Mouse (Mus musculus) adrenal gland, postnatal 4 days (tissue): ENCODE data around the gene Hoxa7. TPM values are rescaled to one million over a fixed set of nuclear protein-coding genes. Genes with fewer than 3 reads are reported as not detected.

ENCODE experiments used
- DNase-seq, 2 experiments: peaks; one replicate each; pipeline ENCODE4 v3.0.0; 2021 to 2022; ENCODE audit warnings: low spot score in 2 of 2, mixed read lengths in 2 of 2
- total RNA-seq, 2 experiments: library from RNA; stranded (reverse); gene quantifications; 2 replicates each; pipeline ENCODE4 v1.2.3; 2021

Hoxa7 gene
- total RNA-seq, 2 experiments from 2014 or later = 25.1 to 28.1 TPM

DNA sequence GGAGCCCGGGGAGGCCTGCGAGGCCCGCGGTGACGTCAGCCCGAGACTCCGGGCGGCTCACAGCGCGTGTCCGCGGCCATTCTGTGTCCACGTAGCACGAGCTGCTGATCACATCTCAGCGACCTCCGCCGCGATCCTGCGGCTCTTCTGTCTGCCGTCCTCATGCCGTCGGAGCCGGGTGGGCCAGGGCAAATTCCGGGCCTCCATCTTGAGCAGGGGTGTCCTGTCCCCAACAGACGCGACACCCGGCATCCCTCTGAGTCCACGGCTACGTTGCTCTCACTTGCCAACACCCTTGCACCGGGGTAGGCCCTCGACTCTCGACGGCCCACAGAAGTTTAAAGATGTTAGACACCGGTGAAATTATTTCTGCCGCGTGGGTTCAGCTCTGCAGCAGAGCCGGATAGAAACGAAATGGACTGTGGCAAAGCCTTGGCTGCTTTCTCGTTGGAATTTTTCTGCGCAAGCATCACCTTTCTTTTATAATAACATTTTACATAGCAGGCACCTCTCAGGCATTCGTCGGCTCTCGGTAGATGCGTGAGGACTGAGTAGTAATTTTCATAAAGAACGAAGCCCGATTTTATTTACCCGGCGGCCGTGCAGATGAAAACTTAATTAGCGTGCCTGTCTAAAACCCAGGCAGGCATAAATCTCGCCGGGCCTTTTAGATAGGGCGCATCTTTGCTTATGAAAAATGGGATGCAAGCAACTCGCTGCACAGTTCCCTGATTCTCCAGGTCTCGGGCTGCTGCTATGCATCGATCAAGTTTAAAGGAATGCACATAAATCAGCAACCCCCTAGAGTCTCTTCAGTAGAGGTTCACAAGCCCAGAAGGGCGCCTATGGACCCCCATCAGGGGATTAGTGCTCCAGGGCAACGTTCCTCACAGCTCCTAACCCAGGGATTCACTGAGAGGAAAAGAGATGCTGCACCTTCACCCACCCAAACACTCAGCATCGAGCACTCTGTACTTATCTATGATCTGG, 32.2 kb upstream of the Hoxa7 start:
- no peak for DNase-seq

DNA sequence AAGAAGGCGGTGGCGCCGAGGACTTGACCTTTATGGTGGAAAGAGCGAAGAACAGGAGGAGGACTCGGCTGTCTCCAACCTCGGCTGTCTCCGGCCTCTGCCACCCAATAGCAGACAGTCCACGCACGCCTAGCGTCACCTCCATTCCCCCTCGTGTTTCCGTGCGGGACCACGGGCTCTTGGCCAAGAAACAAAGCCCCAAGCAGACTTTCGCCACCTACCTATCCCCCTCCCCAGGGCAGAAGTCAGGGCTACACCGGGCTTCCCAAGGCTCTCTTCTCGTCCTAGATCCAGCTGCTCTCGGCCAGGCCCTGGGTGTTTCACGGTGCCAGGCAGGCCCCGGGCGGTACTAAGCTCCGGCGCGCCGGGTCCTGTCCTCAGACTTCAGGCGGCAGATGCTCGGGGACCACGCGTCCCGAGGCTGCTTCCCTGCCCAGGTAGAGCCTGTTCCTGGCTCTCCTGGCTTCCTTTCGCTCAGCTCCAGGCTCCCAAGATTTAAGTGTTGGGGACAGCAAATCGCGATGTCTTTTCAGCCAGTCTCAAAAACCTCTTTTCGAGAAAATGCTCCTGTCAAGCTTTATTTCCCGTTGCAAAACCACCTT, 31.2 kb upstream of the Hoxa7 start:
- no peak for DNase-seq

DNA sequence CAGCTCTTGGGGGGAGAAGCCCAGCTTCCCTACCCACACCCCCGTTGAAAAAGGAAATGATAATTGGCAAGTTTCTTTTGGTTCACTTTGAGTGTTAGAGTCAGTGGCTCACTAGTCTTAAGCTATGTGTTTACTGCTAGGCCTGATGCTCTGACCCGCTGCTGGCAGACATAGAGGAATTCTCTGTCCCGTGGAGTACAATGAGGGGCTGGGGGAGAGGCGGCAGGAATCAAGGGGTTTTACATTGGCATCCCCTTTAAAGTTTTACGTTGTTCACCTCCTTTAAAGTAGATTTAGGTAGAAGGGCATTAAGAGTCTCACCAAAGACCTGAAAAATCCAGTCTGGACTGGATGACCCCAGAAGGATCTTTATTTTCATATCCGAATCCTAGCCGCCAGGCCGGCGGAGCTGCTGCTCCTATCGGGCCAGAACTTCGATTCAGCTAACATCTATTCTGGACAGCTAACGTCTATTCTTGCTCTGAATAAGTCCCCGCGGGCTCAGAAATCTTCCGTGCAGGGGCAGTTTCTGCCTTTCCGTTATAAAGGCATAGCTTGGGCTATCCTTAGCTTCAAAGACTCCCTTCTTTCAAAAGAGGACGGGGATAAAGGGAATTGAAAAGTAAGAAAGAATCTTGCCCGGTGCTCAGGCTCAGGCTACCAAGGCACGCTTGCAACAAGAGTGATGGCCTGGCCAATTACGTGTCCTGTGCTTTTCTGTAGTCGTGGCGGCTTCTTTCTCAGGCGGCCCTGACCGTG, 30.5 kb upstream of the Hoxa7 start:
- DNase-seq = no peak

DNA sequence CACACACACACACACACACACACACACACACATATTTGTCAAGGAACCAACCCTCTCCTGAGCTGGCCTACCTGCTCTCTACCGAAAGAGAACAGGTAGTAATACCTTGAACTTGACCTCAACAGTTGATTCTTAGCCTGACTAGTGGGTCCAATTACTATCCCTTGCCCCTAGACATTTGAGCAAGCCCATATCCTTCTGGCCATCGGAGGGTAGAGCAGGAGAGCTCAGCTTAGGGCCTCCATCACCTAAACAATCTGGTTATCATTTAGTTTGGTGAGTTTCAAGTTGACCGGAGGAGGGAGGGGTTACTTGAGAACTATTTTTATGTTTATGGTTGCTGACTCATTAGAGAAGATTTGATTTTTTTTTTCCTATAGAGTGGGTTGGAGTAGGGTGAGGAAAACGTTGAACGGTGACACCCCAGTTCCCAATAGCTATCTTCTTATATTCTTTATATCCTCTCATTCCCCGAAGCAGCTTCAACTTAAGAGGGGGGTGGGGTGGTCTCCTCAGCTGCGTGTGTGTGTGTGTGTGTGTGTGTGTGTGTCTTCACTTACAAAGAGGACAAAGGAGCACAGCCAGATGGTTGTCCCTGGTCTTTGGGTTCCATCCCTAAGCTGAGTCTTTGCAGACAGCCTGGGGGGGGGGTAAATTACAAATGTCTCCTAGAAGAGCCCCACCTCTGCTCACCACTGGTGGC, 29.7 kb upstream of the Hoxa7 start:
- DNase-seq = no peak

DNA sequence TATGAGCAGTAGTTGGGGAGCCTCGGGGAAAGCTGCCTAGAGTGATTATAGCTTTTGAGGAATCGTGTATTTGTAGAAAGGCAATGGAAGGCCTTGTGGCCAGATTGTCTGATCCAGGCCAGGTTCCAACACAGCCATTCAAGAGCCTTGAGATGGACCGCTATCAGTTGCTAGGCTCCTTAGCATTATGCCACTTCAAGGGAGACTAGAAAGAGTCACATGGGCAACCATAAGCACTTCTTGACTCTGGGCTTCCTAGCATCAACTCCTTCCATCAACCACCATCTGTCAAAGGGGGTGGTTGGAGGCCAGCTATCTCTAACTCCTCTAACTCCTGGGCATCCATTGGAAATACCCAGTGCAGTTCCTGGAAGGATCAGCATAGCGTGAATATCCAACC, 28.2 kb upstream of the Hoxa7 start:
- no peak for DNase-seq

DNA sequence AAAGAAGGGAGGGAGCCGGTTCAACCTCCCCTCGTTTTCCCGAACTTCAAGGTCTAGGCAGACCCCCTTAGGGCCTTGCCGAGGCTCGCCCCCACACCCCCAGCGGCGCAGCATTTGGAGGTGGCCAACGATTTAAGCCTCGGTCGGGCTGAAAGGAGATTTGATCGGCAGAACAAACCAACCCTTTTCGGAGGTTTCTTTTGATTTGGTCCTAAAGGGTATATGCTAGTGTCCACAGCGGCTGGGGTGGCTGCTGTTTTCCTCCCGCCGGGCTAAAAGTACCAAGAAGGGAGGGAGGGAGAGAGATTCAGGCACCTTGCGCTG, 27.7 kb upstream of the Hoxa7 start:
- no peak for DNase-seq

DNA sequence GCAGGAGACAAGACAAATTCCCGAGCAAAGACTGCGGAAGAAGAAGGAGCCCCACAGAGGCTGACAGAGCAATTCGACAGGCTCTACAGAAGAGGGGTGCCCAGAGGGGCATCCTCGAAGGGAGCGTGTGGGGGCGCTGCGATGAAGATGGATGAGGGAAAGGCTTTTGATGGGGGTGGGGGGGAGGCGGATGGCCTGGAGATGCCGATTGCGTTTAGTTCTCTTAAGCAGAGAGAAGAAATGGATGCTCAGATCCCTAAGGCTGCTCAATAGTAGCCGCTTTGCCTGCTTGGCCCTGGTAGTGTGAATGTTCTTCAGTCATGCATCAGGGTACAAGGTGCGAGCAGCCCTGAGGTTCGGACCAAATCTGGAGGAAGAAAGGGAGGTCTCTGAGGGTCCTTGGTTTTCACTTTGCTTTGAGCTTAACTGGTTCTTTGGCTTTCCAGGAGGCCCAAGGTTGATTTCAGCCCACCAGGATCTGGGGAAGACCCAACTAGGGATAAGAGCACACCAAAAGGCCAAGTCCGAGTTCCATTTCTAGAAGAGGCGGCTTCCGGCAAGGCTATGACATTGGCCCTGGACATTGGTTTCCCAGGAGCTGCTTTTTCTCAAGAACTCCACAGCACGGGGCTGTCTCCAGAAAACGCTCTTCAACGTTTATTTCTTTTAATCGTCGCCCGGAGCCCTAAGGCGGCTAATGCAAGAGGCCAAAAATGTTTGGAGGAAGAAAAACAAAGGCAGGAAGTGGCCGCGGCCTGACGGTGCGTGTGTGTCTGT, 27.2 kb upstream of the Hoxa7 start:
- no peak for DNase-seq

DNA sequence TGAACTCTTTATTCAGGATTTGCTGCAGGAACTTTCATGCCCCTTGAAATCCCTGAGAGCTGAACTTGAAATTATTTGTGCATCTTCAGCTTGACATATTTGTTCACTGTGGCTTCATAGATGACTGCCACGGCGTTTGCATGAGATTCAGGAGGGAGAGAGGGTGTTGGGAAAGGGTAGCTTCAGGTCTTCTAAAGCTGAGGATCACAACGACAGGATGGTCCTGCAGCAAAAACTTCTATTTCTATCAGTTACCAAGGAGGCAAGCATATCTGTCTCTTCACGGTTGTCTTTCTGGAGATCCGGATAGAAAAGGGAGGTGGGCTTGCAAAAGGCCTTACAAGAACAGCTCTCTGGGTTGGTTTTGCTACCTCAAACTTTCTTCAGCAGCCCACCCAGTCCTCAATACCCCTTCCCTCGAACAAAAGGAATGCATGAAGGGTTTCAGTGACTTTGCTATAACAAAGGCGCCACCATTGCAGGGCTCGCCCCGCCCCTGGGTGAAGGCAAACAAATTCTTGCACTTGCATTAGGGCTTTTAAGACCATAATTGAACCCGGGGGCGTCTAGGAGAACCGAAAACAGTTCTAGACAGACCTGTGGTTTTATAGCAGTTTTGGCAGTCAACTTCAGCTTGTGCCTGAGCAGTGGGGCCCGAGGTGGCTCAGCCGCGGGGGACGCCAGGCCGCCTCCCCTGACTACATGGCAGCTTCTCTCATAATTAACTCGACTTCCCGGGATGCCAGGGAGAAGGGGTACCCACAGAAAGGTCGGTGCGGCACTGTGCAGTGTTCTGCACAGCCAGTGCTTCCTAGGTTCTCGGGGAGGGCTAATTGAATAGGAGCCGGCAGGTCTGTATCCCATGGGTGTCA, 26.3 kb upstream of the Hoxa7 start:
- no peak for DNase-seq

DNA sequence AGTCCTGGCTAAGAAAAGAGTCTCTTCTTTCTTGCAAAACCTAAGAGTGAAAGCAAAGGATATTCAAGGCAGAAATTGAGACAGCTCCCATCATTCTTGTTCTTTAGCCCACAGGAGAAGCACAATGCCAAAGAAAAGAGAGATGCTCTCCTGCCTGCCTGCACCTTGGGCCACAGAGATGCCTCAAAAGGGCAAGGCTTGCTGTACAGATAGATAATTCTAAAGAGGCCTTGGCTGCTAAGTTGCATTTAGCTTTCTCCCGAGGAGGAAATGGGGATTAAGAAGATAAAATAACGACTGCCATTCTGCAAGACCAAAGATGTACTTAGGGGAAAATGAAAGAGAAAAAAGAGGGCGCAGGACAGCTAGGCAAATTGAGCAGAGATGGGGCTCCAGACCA, 25.3 kb upstream of the Hoxa7 start:
- no peak for DNase-seq

DNA sequence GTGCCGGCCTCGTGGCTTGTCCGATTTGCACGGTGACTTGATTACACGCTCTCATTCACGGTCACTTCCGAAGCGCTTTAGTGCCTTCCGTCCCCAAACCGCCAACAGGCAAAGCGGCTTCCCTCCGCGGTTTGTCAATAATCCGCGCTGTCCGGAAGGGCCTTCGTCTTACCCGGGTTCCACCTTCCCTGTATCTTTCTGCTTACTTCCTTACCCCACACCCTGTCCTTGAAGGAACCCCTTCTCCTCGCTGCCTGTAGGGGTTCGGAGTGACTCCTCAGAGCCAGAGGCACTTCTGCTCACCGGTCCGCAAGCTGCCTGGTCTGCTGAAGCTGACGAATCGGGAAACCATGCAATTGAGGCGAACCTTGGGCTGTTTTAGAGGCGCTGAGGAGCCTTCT, 24.7 kb upstream of the Hoxa7 start:
- no peak for DNase-seq

DNA sequence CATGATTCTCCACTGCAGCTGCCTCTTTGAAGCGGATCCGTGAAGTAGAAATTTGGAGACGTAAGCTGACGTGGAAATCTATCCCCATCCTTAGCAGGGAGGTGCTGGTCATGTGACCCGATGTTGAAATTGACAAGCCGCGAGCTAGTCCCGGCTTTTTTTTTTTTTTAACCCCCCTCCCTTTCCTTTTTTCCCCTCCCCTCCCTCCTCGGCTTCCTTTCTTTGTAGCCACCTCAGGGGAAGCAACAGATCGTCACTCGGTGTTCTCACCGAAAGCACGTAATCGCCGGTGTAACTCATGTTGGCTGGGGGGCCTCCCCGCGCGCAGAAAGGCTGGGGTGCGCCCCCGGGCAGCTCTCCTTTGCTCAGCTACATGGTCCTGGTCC, 24.1 kb upstream of the Hoxa7 start, which contains the start of gene Hoxa11:
TSS of gene Hoxa11 (minus strand) at position 54 of the 386 bp plus-strand sequence.
- no peak for DNase-seq

DNA sequence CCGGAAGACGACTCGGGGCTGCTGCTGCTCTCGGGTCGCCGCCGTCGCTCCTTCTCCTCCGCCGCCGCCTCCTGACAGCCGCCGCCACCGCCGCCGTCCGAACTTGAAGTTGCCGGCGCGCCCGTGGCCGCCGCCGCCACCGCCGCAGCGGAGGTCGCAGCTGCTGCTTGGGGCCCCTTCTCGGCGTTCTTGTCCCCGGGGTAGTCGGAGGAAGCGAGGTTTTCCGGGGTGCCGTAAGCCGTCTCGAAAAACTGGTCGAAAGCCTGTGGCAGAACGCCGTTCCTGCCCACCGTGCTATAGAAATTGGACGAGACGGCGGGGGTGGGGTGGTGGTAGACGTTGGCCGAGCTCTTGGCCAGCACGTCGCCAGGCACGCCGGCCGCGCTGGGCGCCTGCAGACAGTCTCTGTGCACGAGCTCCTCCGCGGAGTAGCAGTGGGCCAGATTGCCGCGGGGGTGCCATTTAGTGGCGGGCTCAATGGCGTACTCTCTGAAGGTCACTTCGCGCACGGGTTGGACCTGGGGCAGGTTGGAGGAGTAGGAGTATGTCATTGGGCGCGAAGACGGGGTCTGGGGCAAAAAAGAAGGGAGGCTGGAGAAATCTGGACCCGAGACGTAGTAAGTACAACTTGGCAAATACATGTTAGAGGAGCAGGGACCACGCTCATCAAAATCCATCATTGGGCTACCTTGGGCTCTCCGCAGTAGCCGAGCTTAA, 23.5 kb upstream of the Hoxa7 start:
- DNase-seq = no peak

DNA sequence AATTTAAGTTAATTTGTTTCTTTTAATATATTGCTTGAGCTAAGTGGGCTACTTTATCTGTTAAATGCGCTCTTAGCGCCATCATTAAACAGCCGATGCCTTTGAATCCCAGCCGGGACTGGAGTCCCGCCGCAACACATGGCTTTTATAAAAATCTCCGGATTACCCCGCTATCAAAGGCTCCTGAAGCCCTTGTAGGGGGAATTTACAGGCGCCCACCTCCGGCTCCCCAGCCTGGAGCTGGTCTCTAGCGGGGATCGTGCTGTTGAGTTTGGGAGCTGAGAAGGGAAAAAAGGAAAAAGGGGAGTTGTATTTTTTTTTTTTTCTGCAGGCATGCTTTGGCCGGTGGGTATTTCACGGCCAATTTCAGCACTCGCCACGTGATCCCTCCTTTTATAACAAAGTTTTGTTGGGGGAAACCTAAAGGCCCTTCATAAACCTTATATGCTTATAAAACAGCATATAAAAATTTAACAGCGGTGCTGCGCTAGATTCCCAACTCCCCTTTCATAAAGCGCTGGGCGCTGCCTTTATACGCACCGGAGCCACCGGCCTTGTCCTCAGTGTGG, 22.9 kb upstream of the Hoxa7 start:
- DNase-seq = no peak

DNA sequence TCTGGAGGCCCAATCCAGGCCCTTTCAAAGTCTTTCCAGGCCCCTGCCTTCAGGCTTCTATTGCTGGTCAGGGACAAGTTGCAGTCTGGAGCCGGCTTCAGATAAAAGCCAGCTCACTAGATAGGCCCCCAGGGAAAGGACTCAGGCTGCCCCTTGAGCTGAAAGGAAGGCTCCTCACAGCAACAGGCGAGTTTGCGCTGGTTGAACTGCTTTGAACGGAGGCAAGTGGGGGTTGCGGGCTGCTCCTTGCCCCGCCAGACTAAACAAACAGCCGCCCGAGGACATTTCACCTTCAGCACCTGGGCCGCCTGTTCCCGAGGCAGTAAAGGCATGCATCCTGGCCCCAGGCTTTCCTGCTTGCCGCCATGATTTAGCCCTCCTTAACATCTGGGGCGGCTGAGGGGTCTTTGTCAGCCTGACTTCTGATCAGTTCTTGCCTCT, 22.0 kb upstream of the Hoxa7 start:
- no peak for DNase-seq

DNA sequence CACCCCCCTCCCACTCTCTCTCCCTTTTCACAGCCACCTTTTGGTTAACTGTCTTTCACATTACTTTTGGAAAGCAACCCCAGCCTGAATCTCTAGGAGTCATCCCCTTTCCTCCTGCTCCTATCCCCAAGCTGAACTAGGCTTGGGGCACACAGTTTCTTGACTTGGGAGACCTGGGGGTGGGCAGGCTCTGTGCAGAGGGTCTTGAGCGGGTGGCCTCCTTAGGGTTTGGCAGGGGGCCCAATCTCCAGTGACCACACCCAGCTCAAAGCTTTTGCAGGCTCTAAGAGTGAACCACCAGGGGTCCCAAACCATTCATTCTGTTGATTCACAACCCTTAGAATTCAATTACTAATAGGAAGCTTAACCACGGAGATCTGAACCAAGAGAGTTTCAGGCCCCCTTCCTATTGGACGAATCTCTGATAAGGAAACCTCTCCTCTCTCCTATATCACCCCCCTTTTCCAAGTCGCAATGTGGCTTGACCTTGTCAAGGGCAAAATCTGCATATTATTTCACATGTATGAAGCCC, 21.2 kb upstream of the Hoxa7 start:
- no peak for DNase-seq

DNA sequence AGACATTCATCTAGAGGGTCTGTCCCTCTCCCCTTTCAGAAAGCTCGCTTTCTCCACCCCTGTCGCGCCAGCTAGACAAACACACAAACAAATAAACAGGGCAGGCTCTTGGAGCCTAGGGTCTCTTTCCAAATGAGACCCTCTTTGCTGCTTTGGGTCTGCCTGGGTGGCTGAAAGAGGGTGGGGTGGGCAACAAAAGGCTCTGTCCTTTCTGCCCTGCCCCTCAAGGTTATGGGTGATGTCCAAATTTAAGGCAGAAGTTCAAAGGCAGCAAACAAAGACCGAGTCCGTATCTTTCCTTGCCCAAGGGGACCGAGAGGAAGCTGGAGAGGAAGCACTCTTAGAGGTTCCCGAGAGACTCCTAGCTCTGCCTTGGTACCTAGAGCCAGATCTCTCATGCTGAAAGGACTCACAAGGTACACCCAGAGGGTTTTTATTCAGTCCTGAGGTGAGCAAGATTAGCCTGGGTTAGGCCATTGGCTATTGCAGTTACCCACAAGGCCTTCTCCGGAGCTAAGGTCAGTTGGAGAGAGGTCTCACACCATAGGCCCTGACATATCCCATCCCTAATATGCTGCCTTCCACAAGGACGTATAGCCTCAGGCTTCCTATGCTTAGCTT, 19.5 kb upstream of the Hoxa7 start:
- DNase-seq = no peak

DNA sequence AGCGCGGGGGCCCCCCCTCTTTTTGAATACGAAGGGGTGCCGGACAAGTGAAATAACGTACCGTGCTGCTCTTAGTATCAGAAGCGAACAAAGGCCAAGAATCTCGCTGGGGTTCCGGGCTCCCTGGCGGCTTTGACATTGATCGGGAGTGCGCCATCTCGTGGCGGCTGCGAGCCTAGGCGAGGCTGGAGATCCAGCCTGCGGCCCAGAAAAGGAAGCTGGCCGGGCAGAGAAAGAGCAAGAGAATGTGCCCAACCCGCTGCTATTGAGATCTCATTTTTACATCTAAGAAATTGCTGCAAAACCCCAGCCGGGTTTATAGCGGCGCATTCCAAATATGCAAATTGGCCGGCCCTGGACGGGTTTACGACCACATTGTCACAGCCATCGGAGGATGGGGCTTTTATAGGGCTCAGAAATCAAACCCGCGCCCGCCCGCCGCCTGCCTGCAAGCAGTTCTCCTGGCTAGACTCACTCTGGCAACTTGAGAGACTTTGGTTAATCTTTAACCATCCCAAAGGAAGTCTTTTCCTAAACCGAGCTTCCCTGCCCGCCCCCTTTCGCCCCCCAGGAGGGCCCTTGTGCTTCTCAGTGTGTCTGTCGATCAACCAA, 18.8 kb upstream of the Hoxa7 start, which contains the start of gene Hoxa10:
TSS of gene Hoxa10 (minus strand) at position 466 of the 612 bp plus-strand sequence.
- peak in 1 of 2 experiments; percentile 65 for DNase-seq
